Mouse (Mus musculus) liver, embryonic 15.5 days (tissue): ENCODE data around the gene Trp53rkb. TPM values are rescaled to one million over a fixed set of nuclear protein-coding genes. Genes with fewer than 3 reads are reported as not detected.

ENCODE experiments used
- ATAC-seq: fragments of 200-750 bp; cut with Nextera tagmentation; 2 replicates; pipeline ENCODE4 v1.8.0; 2017; ENCODE audit warnings: moderate number of reproducible peaks, mild to moderate bottlenecking, moderate library complexity; ENCODE audit not compliant: insufficient read depth
- H3K27ac ChIP-seq: fragments of 300-500 bp; sonication (generic); replicated peaks from 2 replicates; pipeline ENCODE4 v1.5.1; 2015; ENCODE audit warnings: mild to moderate bottlenecking, inconsistent platforms
- H3K27me3 ChIP-seq: fragments of 300-500 bp; sonication (generic); 2 replicates; pipeline ENCODE4 v1.6.1; 2015; ENCODE audit warnings: mild to moderate bottlenecking, inconsistent platforms
- H3K36me3 ChIP-seq: fragments of 300-500 bp; sonication (generic); replicated peaks from 2 replicates; pipeline ENCODE4 v1.6.1; 2015; ENCODE audit warnings: moderate library complexity, mild to moderate bottlenecking, inconsistent platforms
- H3K4me1 ChIP-seq: fragments of 300-500 bp; sonication (generic); replicated peaks from 2 replicates; pipeline ENCODE4 v1.6.1; 2015; ENCODE audit warnings: inconsistent platforms
- H3K4me2 ChIP-seq: fragments of 300-500 bp; sonication (generic); 2 replicates; pipeline ENCODE4 v1.6.1; 2015; ENCODE audit warnings: moderate library complexity, mild to moderate bottlenecking, inconsistent platforms
- H3K4me3 ChIP-seq: fragments of 300-500 bp; sonication (generic); replicated peaks from 2 replicates; pipeline ENCODE4 v1.5.1; 2015; ENCODE audit warnings: mild to moderate bottlenecking, inconsistent platforms
- H3K9ac ChIP-seq: fragments of 300-500 bp; sonication (generic); 2 replicates; pipeline ENCODE4 v1.6.1; 2015; ENCODE audit warnings: moderate library complexity, mild to moderate bottlenecking, inconsistent platforms
- H3K9me3 ChIP-seq: fragments of 300-500 bp; sonication (generic); replicated peaks from 2 replicates; pipeline ENCODE4 v1.6.1; 2016; ENCODE audit warnings: inconsistent platforms
- WGBS: fragments of 180-500 bp; shearing (Covaris S2); methylation state at CpG from one replicate; pipeline ENCODE4 v1.1.7; 2015; ENCODE audit warnings: mixed read lengths; ENCODE audit not compliant: insufficient replicate concordance; 5-methylcytosine and 5-hydroxymethylcytosine counted together
- polyA plus RNA-seq: library from polyadenylated mRNA; unstranded; fragments of >200 nt; fragmentation: Nextera tagmentation; extraction: Ambion mirVana; gene quantifications from 2 replicates; pipeline ENCODE4 v1.2.1, GENCODE M21; 2015

Trp53rkb gene
- polyA plus RNA-seq, 1 experiment from 2014 or later = 3.1 TPM

DNA sequence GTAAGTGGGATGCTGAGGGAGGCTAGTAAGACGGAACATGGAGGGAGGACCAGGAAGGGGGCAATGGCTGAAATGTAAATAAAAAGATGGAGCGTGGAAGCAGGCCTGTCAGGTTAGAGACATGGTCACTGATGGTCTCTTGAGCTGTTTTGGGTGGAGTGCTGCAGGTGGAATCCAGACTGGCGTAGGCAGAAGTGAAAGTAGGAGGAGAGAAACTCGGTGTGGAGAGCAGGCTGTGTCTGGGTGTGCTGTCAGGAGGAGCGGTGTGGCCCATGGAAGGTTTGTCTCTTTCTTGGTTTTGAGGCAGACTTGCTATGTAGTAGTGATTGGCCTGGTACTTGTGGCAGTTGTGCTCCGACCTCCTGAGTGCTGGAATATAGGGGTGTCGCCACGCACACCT lies 27.5 kb downstream of the Trp53rkb start:
- Histone ChIP-seq H3K4me1 (peaks cover 46% of the 10 kb centered on the region), H3K4me2 (no peak overlapping the region), H3K27ac (no peak overlapping the region), H3K36me3 (peaks cover 5% of the 10 kb centered on the region; the same call in 1 of the 2 replicates), H3K9me3 (no peaks in the 10 kb centered on the region), H3K9ac (no peak overlapping the region), H3K27me3 (no peaks in the 10 kb centered on the region), H3K4me3 (no peak overlapping the region)
- ATAC-seq = no peak
- 77% methylated on average over 8 of the region's 8 CpGs for WGBS

DNA sequence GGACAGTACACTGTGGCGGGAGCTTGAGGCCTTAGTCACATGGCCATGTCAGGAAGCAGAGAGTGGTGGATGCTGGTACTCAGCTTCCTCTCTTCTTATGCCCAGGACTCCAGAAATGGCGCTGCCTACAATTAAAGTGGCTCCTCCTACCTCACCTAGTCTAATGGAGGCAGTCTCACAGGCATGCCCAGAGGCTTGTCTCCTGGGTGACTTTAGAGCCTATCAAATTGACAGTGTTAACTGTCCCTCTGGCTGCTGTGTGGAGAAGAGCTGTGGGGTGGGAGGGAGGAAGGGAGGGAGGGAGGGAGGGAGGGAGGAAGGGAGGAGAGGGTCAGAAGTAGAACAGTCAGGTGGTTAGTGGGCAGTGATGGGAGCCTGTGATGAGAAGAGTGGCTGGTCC lies 28.5 kb downstream of the Trp53rkb start:
- no peak for ATAC-seq
- no peak overlapping the region for H3K4me3 ChIP-seq

DNA sequence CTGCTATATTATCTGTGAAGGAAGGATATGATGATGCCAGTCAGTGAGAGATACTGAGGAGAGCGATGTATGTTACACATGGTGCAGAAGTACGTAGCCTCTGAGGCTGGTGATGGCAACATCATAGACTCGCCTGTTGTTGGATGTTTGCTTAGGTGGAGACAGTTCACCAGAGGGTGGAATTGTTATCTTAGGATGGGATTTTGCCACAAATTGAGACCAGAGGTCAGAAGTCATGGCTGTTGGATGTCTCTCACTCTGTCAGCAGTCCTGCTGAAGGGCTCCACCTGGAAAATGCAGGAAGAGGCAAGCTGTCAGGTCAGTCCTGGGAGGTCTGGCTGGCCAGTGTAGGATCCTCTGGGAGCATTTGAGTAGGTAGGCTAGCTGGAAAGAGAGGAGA lies 29.1 kb downstream of the Trp53rkb start:
- WGBS = 49% methylated on average over 3 of the region's 3 CpGs
- H3K9me3 ChIP-seq = no peaks in the 10 kb centered on the region
- no peaks in the 10 kb centered on the region for H3K27me3 ChIP-seq
- H3K4me2 ChIP-seq = no peak overlapping the region
- H3K36me3 ChIP-seq = peaks cover 5% of the 10 kb centered on the region; the same call in 1 of the 2 replicates
- H3K9ac ChIP-seq = no peak overlapping the region
- H3K4me3 ChIP-seq = no peak overlapping the region
- H3K4me1 ChIP-seq = peaks cover 49% of the 10 kb centered on the region
- H3K27ac ChIP-seq = no peak overlapping the region
- no peak for ATAC-seq

More for the DNA sequence above, 28.5 kb downstream of the Trp53rkb start:
- no peaks in the 10 kb centered on the region for H3K27me3 ChIP-seq
- H3K9ac ChIP-seq = no peak overlapping the region
- H3K36me3 ChIP-seq = peaks cover 5% of the 10 kb centered on the region; the same call in 1 of the 2 replicates
- no peak overlapping the region for H3K27ac ChIP-seq
- no peaks in the 10 kb centered on the region for H3K9me3 ChIP-seq
- WGBS = 38% methylated on average over 2 of the region's 2 CpGs
- H3K4me1 ChIP-seq = peaks cover 47% of the 10 kb centered on the region
- no peak overlapping the region for H3K4me2 ChIP-seq

DNA sequence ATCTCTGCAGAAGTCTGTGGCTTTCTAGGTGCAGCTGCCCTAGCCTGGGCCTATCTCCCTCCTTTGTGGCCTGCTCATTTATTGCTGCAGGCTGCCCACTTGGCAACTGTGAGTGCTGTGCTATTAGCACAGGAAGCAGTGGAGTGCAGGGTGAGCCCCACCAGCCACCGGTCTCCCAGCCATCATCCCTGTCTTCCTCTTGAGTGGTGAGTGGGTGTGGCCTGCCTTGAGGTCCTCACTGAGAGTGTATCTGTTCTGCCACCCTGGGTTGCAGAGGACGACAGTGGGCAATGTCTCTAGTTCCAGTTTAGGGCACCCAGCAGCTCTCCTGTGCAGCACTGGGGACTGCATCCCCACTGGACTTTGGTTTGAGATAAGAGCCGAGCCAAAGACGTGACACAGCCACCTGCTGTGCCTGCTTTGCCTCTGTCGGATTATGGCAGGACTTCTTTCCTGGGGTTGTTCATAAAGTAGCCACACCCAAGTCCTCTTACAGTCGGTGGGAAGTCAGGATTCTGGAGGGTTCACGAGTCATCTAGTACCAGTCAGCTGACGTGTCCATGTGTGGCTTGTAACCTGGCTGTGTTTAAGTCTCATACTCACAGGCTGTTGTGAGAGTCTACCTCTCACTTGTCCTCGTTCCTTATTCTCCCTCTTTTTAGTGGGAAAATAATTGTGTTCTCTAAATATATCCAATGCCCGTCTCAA lies 29.9 kb downstream of the Trp53rkb start:
- no peak overlapping the region for H3K27ac ChIP-seq
- no peak overlapping the region for H3K4me3 ChIP-seq
- H3K4me2 ChIP-seq = no peak overlapping the region
- H3K27me3 ChIP-seq = no peaks in the 10 kb centered on the region
- H3K36me3 ChIP-seq = peaks cover 10% of the 10 kb centered on the region
- peaks cover 50% of the 10 kb centered on the region for H3K4me1 ChIP-seq
- WGBS = 44% methylated on average over 10 of the region's 10 CpGs
- 0 out of 2 replicates have a peak, but pooled peaks have one; percentile 24 for ATAC-seq
- no peaks in the 10 kb centered on the region for H3K9me3 ChIP-seq
- no peak overlapping the region for H3K9ac ChIP-seq

DNA sequence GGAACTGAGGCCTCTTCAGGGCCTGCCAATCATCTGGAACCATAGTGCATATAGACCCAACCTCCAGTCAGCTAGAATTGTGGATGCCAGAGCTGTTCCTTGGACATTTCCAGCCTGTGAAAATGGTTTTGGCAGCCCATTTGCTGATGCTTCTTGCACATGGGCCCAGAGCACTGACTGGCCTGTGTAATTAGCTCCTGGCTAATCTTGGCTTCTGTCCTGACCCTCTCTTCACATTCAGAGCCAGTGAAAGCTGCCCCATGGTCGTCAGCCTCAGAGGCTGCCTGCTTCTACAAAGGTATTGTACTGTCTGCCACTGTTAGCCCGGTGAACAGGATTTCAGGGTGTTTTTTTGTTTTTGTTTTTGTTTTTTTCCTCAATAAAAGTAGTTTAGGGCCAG lies 30.6 kb downstream of the Trp53rkb start:
- no peak overlapping the region for H3K4me3 ChIP-seq
- ATAC-seq = no peak
- no peaks in the 10 kb centered on the region for H3K27me3 ChIP-seq
- 74% methylated on average over 2 of the region's 2 CpGs for WGBS
- no peaks in the 10 kb centered on the region for H3K9me3 ChIP-seq
- H3K4me1 ChIP-seq = peaks cover 50% of the 10 kb centered on the region
- H3K9ac ChIP-seq = no peak overlapping the region
- H3K36me3 ChIP-seq = peaks cover 11% of the 10 kb centered on the region
- H3K27ac ChIP-seq = no peak overlapping the region
- no peak overlapping the region for H3K4me2 ChIP-seq

DNA sequence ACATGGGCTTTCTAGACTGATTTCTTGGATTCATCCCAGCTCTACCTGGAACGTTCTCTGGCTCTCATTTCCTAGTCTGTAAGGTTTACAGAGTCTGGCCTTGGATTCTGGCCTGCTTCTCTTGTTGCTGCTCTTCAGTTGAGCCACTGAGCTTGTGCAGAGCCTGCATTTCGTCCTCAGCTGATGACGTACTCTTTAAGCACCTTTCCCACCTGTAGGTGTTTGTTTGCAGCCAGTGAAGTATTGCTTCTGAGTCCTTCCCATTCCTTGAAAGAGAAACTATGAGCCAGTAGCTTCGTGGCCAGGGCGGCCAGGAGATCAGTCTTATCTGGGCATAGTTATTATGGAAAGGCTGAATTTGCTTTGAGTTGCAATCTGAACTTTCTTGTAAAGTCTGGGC lies 32.1 kb downstream of the Trp53rkb start:
- 82% methylated on average over 5 of the region's 5 CpGs for WGBS
- Histone ChIP-seq H3K27me3 (no peaks in the 10 kb centered on the region), H3K4me3 (no peak overlapping the region), H3K9me3 (no peaks in the 10 kb centered on the region), H3K27ac (no peak overlapping the region), H3K9ac (no peak overlapping the region), H3K4me1 (peaks cover 40% of the 10 kb centered on the region), H3K4me2 (no peak overlapping the region), H3K36me3 (peaks cover 16% of the 10 kb centered on the region)
- ATAC-seq = no peak

DNA sequence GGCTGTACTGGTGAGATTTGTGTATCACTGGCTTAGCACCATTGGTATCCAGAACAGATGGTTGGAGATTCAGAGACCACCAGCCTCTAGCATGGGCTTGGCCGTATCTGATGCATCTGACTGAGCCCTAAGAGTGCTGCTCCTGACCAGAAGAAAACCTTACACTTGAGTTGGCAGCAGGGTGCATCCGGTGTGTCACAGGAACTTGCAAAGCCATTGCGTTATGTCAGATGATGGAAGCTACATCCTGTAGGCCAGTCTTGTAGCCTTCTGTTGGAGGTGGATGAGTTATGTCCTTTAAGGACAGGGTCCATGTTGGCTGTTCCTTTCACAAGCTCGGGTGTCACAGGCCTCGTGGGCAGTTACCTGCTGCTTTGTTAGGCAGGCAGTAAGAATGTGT lies 32.7 kb downstream of the Trp53rkb start:
- no peak for ATAC-seq
- WGBS = 76% methylated on average over 5 of the region's 5 CpGs
- Histone ChIP-seq H3K4me2 (no peak overlapping the region), H3K36me3 (peaks cover 16% of the 10 kb centered on the region), H3K27me3 (no peaks in the 10 kb centered on the region), H3K9me3 (no peaks in the 10 kb centered on the region), H3K4me1 (peaks cover 35% of the 10 kb centered on the region), H3K9ac (no peak overlapping the region), H3K27ac (no peak overlapping the region), H3K4me3 (no peak overlapping the region)

DNA sequence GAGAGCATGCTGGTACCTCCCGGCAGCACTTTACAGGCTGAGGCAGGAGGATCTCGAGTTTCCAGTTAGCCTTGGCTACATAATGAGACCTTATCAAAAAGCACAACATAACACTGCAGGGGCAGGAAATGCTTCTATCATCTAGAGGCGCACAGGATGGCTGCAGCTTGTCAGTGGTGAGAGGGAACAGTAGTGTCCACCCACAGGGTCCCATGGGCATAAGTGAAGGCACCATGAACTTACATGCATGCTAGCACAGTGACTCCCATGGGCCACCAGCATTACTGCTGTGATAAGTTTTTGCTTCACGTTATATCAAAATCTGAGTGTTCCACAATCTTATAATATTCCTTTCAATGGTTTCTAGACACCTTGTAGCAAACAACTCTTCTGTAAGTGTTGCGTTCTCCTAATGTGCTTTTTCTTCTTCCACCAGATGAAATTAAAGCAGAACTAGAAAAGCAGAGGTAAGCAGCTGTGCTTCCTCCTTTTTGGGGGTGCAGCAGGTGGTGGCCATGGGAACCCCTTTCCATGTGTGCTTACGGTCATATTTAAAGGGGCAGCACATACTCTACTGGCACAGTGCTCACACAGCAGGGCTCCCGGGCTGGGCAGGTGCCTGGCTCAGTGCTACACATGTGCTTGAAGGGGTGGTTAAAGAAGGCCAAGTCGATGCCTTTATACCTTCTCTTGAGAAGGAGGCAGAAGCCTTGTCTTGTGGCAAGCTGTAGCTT lies 34.3 kb downstream of the Trp53rkb start:
- WGBS = 64% methylated on average over 8 of the region's 8 CpGs
- H3K4me3 ChIP-seq = no peak overlapping the region
- H3K27me3 ChIP-seq = no peaks in the 10 kb centered on the region
- no peak overlapping the region for H3K9ac ChIP-seq
- H3K36me3 ChIP-seq = peaks cover 16% of the 10 kb centered on the region
- no peak overlapping the region for H3K27ac ChIP-seq
- H3K9me3 ChIP-seq = no peaks in the 10 kb centered on the region
- ATAC-seq = no peak
- H3K4me1 ChIP-seq = peaks cover 19% of the 10 kb centered on the region
- no peak overlapping the region for H3K4me2 ChIP-seq

DNA sequence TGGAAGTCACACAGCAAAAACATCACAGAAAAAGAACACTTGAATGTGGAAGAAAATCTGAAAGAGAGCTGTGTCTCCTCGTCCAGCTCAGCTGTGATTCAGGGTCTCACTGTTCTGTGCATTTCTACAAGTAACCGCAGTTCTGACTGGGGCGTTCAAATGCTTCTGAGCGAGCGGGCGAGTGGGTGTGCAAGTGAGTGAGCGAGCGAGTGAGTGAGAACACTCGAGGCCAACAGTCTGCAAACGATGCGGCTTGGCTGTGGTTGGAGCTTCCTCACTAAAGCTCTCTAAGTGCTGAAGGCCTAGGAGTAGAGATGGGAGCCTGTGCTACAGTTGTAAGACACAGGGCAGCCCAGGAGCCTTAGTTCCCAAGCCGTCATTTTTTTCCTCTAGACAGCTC lies 36.0 kb downstream of the Trp53rkb start:
- no peak overlapping the region for H3K4me3 ChIP-seq
- H3K9me3 ChIP-seq = no peaks in the 10 kb centered on the region
- ATAC-seq = no peak
- no peaks in the 10 kb centered on the region for H3K27me3 ChIP-seq
- H3K27ac ChIP-seq = no peak overlapping the region
- peaks cover 22% of the 10 kb centered on the region for H3K36me3 ChIP-seq
- H3K4me2 ChIP-seq = no peak overlapping the region
- 81% methylated on average over 12 of the region's 12 CpGs for WGBS
- H3K4me1 ChIP-seq = peaks cover 11% of the 10 kb centered on the region
- H3K9ac ChIP-seq = no peak overlapping the region

DNA sequence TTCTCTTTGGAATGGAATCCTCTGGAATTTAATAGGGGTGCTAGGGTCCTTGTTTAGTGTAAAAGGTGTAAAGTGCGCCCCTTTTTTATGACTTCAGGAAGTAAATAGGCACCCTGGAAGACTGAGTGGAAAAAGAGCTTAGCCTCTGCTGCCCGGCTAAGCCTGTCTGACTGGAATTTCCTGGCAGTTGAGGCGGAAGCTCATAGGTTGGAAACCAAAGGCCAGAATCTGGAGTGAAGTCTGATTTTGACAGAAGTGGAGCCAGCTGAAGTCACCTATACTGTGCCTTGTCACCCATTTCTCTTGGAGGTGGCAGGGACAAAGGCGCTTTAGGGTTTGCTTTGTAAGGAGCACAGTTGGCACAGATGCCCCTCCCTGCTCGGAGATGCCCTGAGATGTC lies 38.0 kb downstream of the Trp53rkb start:
- H3K9ac ChIP-seq = no peak overlapping the region
- H3K36me3 ChIP-seq = peaks cover 33% of the 10 kb centered on the region
- no peaks in the 10 kb centered on the region for H3K27me3 ChIP-seq
- H3K27ac ChIP-seq = no peak overlapping the region
- H3K4me3 ChIP-seq = no peak overlapping the region
- 0 out of 2 replicates have a peak, but pooled peaks cover 4% of the 10 kb centered on the region for H3K4me1 ChIP-seq
- 71% methylated on average over 5 of the region's 5 CpGs for WGBS
- no peaks in the 10 kb centered on the region for H3K9me3 ChIP-seq
- no peak for ATAC-seq
- no peak overlapping the region for H3K4me2 ChIP-seq

DNA sequence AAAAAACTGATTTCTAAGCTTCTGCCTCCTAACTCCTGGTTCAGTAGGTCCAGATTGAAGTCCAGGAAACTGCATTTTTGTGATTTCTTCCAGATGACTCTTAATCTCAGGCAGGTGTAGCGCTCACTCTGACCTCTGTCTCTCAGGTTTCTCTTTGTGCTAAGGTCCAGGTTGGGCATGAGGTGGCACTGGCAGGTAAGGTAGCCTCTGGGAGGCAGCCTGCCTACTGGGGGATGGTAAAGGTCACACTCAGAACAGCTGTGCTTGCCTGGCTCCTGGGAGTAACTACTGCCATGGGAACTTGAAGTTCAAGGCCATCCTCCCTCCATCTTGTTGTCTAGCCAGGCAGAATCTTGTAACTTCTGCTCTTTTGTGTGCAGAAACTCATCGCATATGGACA lies 41.8 kb downstream of the Trp53rkb start:
- Histone ChIP-seq H3K27ac (no peak overlapping the region), H3K9ac (no peak overlapping the region), H3K27me3 (no peaks in the 10 kb centered on the region), H3K36me3 (peaks cover 53% of the 10 kb centered on the region), H3K4me2 (no peak overlapping the region), H3K9me3 (no peaks in the 10 kb centered on the region), H3K4me3 (no peak overlapping the region), H3K4me1 (no peaks in the 10 kb centered on the region)
- 84% methylated on average over 2 of the region's 2 CpGs for WGBS
- no peak for ATAC-seq
